Mouse (Mus musculus) small intestine, adult 2 months (tissue): ENCODE data around the gene Trim30a. TPM values are rescaled to one million over a fixed set of nuclear protein-coding genes. Genes with fewer than 3 reads are reported as not detected.
"Not testable (repeated sequence)": the region's sequence is repeated elsewhere in the genome, so short reads cannot be mapped to it uniquely, and the experiment has no call there.

Source experiments
- H3K27ac ChIP-seq: fragments of 200-500 bp; 2 replicates; pipeline ENCODE4 v1.5.1; 2012; ENCODE audit warnings: low read depth, low read length, control low read depth, inconsistent platforms; ENCODE audit not compliant: insufficient read depth
- H3K27me3 ChIP-seq: fragments of 200-500 bp; 2 replicates; pipeline ENCODE4 v1.6.1; 2012; ENCODE audit warnings: mild to moderate bottlenecking, moderate library complexity, low read length, inconsistent platforms; ENCODE audit not compliant: control insufficient read depth, insufficient read depth
- H3K36me3 ChIP-seq: fragments of 200-500 bp; 2 replicates; pipeline ENCODE4 v1.6.1; 2012; ENCODE audit warnings: mild to moderate bottlenecking, low read length, control low read depth, inconsistent platforms; ENCODE audit not compliant: control insufficient read depth, insufficient read depth
- H3K4me1 ChIP-seq: fragments of 200-500 bp; 2 replicates; pipeline ENCODE4 v1.6.1; 2012; ENCODE audit warnings: low read length, inconsistent platforms, mixed read lengths; ENCODE audit not compliant: control insufficient read depth, insufficient read depth, insufficient read length
- H3K4me3 ChIP-seq: fragments of 200-500 bp; 2 replicates; pipeline ENCODE4 v1.5.1; 2012; ENCODE audit warnings: low read depth, mild to moderate bottlenecking, control low read depth, inconsistent platforms, low read length, moderate library complexity
- CTCF ChIP-seq: fragments of 200-500 bp; IDR thresholded peaks from 2 replicates; pipeline ENCODE4 v1.5.1; 2012; ENCODE audit warnings: low read depth, mild to moderate bottlenecking, control low read depth, inconsistent platforms, low read length, moderate library complexity, mixed read lengths; ENCODE audit not compliant: insufficient replicate concordance, insufficient read length; ENCODE audit errors: extremely low read depth
- POLR2A ChIP-seq: fragments of 200-500 bp; IDR thresholded peaks from 2 replicates; pipeline ENCODE4 v1.6.1; 2012; ENCODE audit warnings: low read depth, mild to moderate bottlenecking, control low read depth, inconsistent platforms, low read length, moderate library complexity
- WGBS: fragments of 180-500 bp; shearing (Covaris S2); methylation state at CpG from one replicate; pipeline ENCODE4 v1.1.7; 2018; 5-methylcytosine and 5-hydroxymethylcytosine counted together
- polyA plus RNA-seq: library from polyadenylated mRNA; depleted of rRNA; stranded (reverse); fragments of >200 nt; gene quantifications from 2 replicates; pipeline ENCODE4 v1.2.3, GENCODE M21; 2012; rRNA removed

Gene Trim30a
- polyA plus RNA-seq, result 0.62 and 1.9 TPM in 2 replicates

DNA sequence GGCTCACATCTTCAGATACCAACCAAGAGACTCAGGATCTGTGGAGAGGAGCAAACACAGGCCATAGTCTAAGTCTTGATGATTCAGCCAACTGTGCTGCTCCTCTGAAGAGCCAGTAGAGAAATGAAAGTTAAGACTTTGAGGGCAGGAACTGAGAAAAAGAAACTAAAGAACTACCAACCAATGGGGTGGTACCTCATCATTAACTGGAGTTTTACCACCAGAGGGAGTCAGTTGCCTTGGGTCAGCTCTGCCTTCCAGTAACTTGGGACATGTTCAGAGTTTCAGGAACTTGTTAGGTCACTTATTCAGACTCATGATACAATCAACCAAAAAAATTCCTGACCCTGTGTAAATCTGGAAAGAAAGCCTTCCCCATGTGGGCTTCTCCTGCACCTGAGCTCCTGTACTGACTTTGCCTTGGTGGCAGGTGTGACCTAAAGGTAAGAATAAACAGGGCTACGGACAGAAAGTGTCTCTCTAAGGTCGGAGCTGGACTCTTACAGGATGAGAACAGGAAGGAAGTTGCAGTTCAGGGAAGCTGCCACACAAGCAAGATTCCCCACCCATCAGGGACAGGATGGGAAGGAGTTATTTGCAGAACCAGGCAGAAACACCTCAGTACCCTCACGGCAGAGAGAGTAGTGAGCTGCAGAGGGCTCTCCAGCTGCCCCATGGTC, at the start of gene Trim30a:
Trim30a (minus strand) TSS at position 129 of the 680 bp plus-strand sequence.
- no peaks in the 10 kb centered on the region for H3K4me1 ChIP-seq
- H3K27ac ChIP-seq, result peak within 1 kb of the TSS; percentile 81
- H3K4me3 ChIP-seq, result 0 out of 2 replicates have a peak within 1 kb of the TSS, but pooled peaks have one; percentile 1
- WGBS, result 39% methylated on average over 3 of the region's 3 CpGs
- TF ChIP-seq CTCF (peak; percentile 4; the same call in 1 of the 2 replicates), POLR2A (no peak)
- no peaks in the 10 kb centered on the region for H3K27me3 ChIP-seq
- peaks cover 2% of the 10 kb centered on the region; the same call in 1 of the 2 replicates for H3K36me3 ChIP-seq

DNA sequence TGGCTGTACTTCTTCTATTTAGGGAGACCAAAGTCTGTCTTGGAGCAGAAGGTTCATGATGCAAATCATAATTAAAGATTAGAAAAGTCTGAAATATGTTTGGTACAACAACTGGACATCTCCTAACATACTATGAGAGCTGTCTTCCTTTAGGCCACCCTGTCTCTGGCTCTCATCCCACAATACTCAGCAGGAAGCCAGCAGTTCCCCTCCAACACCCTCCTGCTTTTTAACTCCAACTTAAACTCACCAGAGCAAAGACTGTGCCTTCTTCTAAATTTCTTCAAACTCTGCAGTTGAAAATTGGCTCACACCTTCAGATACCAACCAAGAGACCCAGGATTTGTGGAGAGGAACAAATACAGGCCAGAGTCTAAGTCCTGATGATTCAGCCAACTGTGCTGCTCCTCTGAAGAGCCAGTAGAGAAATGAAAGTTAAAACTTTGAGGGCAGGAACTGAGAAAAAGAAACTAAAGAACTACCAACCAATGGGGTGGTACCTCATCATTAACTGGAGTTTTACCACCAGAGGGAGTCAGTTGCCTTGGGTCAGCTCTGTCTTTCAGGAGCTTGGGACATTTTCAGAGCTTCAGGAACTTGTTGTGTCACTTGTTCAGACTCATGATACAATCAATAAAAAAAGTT, 42.5 kb upstream of the Trim30a start, which contains the start of gene Trim30d:
Trim30d (minus strand) TSS at position 429 of the 645 bp plus-strand sequence.
- not testable (repeated sequence) for H3K4me1 ChIP-seq, H3K36me3 ChIP-seq, H3K27me3 ChIP-seq
- Histone ChIP-seq H3K4me3 (peak within 1 kb of the TSS; percentile 32; the same call in 1 of the 2 replicates), H3K27ac (peak within 1 kb of the TSS; percentile 99)

DNA sequence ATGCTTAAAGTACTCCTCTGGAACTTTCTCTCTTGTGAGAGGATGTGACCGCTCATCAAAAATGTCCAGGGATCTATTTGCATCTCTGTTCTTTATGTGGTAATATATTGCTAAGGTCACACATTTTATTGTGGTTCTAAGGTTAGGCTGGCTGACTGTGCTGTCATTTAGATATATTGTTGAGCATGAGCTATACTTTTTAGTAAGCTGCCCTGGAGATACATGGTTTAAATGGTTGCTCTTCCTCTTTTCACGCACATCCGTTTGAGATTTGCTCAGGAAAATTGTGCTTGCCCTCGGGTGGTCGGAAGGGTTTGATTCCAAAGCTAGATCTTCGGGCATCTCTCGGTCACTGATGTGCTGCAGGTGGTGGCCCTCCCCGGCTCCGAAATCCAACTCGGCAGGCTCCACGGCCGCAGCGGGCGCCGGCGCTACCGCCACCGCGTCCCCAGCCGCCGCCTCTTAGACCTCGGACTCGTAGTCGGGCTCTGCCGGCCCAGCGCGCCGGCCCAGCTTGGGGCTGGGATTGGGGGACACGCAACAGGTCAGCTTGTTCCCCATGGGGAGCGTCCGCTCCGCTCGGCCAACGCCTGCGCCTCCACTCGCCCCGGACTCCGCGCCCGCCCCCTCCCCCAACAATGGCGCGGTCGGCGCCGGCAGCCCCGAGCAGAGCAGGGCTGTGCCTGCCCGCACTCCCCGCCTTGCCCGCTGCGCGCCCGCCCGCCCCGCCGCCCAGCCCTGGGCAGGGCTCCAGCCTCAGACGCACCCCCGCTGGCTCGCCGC, 36.8 kb upstream of the Trim30a start:
- WGBS, result 7% methylated on average over 59 of the region's 59 CpGs
- H3K27me3 ChIP-seq, result no peaks in the 10 kb centered on the region
- TF ChIP-seq POLR2A, result no peak
- no peak for TF ChIP-seq CTCF
- peaks cover 3% of the 10 kb centered on the region; the same call in 1 of the 2 replicates for H3K36me3 ChIP-seq
- H3K4me3 ChIP-seq, result peak overlapping the region; percentile 68
- H3K27ac ChIP-seq, result peak overlapping the region; percentile 84
- H3K4me1 ChIP-seq, result peaks cover 2% of the 10 kb centered on the region; the same call in 1 of the 2 replicates

DNA sequence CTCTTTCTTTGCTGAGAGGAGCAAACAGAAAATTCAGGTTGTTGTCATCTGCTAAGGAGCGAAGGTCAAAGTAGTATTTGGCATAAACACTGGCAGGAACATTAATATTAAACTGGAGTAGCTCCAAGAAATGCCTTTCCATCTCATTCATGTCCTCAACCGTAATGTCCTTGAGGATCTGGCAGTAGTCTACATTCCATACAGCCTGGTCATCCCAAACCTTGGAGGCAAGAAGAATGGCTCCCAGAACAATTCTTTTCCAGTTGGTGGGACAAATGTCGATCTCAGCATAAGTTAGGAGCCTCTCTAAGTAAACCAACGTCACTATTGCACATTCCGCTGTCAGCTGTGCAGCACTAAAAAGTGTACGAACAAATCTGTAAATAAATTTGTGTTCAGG, 36.2 kb upstream of the Trim30a start:
- not testable (repeated sequence) for H3K27me3 ChIP-seq, H3K4me1 ChIP-seq, H3K36me3 ChIP-seq, H3K27ac ChIP-seq, H3K4me3 ChIP-seq
- WGBS, result 41% methylated on average over 6 of the region's 6 CpGs

DNA sequence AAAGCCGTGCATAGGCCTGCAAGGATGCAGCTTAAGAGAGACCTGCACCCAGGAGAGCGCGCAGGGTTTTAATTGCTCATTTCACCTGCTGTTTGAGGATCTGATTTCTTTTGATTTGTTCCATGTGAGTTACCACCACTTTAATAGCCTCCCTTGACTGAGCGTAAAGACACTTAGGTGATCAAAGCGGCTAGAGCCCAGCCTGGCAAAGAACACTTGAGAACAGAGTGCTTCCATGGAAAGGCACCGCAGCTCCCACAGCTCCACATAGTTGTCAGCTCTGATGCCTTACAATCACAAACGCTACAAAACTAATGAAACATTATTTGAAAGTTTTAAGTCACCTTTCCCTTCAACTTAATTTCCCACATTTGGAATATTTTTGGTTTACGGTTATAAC, 34.5 kb upstream of the Trim30a start:
- WGBS, result 91% methylated on average over 7 of the region's 8 CpGs
- H3K4me1 ChIP-seq, H3K36me3 ChIP-seq, H3K27ac ChIP-seq, H3K4me3 ChIP-seq, H3K27me3 ChIP-seq: not testable (repeated sequence)

DNA sequence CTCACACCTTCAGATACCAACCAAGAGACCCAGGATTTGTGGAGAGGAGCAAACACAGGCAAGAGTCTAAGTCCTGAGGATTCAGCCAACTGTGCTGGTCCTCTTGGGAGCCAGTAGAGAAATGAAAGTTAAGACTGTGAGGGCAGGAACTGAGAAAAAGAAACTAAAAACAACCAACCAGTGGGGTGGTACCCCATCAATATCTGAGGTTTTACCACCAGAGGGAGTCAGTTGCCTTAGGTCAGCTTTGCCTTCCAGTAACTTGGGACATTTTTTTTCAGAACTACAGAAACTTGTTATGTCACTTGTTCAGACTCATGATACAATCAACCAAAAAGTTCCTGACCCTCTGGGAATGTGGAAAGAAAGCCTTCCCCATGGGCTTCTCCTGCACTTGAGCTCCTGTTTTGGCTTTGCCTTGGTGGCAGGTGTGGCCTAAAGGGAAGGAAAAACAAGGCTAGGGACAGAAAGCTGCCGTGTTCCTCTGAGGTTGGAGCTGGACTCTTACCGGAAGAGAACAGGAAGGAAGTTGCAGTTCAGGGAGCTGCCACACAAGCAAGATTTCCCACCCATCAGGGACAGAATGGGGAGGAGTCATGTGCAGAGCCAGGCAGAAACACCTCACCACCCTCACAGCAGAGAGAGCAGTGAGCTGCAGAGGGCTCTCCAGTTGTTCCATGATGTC, 18.9 kb downstream of the Trim30a start:
- Histone ChIP-seq H3K27ac (peak overlapping the region; percentile 62), H3K4me3 (peak overlapping the region; percentile 4), H3K4me1 (peaks cover 3% of the 10 kb centered on the region; the same call in 1 of the 2 replicates), H3K27me3 (no peaks in the 10 kb centered on the region), H3K36me3 (no peaks in the 10 kb centered on the region)
- TF ChIP-seq CTCF (peak; percentile 15; the same call in 1 of the 2 replicates), POLR2A (no peak)
- 27% methylated on average over 2 of the region's 2 CpGs for WGBS

- Histone ChIP-seq H3K27ac (no peak overlapping the region), H3K4me3 (no peak overlapping the region), H3K27me3 (no peaks in the 10 kb centered on the region), H3K36me3 (no peaks in the 10 kb centered on the region), H3K4me1 (no peaks in the 10 kb centered on the region)
- 93% methylated on average over 3 of the region's 3 CpGs for WGBS
- TF ChIP-seq POLR2A (no peak), CTCF (no peak)
Measured at GRCm38 (mm10) chr7:104404460-104404950, 60.5 kb downstream of the Trim30a start.
